Mouse (Mus musculus) embryonic stem cell, embryonic (primary cell): ENCODE data around the gene Scaf11.

Experiments used
- CTCF ChIA-PET, 4 experiments: fragments of 300-600 bp in 2 of 4; fragments of 350-600 bp in 2 of 4; sonication (Branson Sonifier 250); formaldehyde crosslinking; loops; one replicate each; lab custom pipeline; 2022; ENCODE audit warnings: inconsistent platforms in 2 of 4; lab: Charles Lee
- POLR2A ChIA-PET, 4 experiments: fragments of 300-600 bp in 2 of 4; fragments of 350-600 bp in 2 of 4; sonication (Branson Sonifier 250); formaldehyde crosslinking; loops; one replicate each; lab custom pipeline; 2022; ENCODE audit warnings: antibody characterized with exemption in 4 of 4, inconsistent platforms in 1 of 4; lab: Charles Lee

Gene Scaf11

GRCm38 (mm10) chr15:96475571-96475972 is 14.9 kb upstream of the Scaf11 start:
- POLR2A ChIA-PET, result interaction anchor here in 2 of 4 experiments (0.6 to 3.8 kb wide), 4 partner anchors 14 to 1897 kb away, joined by 3 to 9 read pairs (median 4); partner anchors contain the start of gene Scaf11 (in 1 of the 2)
- CTCF ChIA-PET, result interaction anchor here in 2 of 4 experiments (1.4 kb wide), 3 partner anchors 14 to 461 kb away, joined by 3 to 4 read pairs (median 4); no protein-coding TSS in a partner anchor

GRCm38 (mm10) chr15:96474325-96474955 is 13.8 kb upstream of the Scaf11 start:
- POLR2A ChIA-PET, result interaction anchor here in 1 of 4 experiments (1.1 to 3.8 kb wide), 2 partner anchors 13 to 18 kb away, joined by 4 to 9 read pairs; partner anchors contain the start of gene Scaf11
- CTCF ChIA-PET, result interaction anchor here (0.6 to 1.4 kb wide), 9 partner anchors 13 to 462 kb away, joined by 3 to 6 read pairs (median 4); no protein-coding TSS in a partner anchor

GRCm38 (mm10) chr15:96473920-96474319 is 13.3 kb upstream of the Scaf11 start:
- ChIA-PET CTCF (interaction anchor here in 2 of 4 experiments (0.6 to 1.4 kb wide), 5 partner anchors 13 to 33 kb away, joined by 3 to 6 read pairs (median 5); no protein-coding TSS in a partner anchor), POLR2A (interaction anchor here in 2 of 4 experiments (1.1 to 3.8 kb wide), 2 partner anchors 13 to 18 kb away, joined by 3 to 9 read pairs; partner anchors contain the start of gene Scaf11 (in 1 of the 2))

- ChIA-PET POLR2A (no interaction called here), CTCF (interaction anchor here in 1 of 4 experiments (0.6 kb wide), 1 partner anchor 12 kb away, joined by 4 read pairs; no protein-coding TSS in a partner anchor)
These were observed 7.7 kb upstream of the Scaf11 start for GRCm38 (mm10) chr15:96468316-96468715.

GRCm38 (mm10) chr15:96467844-96468243 is 7.2 kb upstream of the Scaf11 start:
- POLR2A ChIA-PET, result interaction anchor here in 1 of 4 experiments (0.5 kb wide), 1 partner anchor 25 kb away, joined by 3 read pairs; no protein-coding TSS in a partner anchor

GRCm38 (mm10) chr15:96466362-96466903 is 5.8 kb upstream of the Scaf11 start:
- ChIA-PET POLR2A (interaction anchor here in 1 of 4 experiments (1.3 kb wide), 1 partner anchor 40 kb away, joined by 4 read pairs; no protein-coding TSS in a partner anchor), CTCF (interaction anchor here in 1 of 4 experiments (0.7 to 1.3 kb wide), 2 partner anchors 23 to 470 kb away, joined by 3 to 4 read pairs; no protein-coding TSS in a partner anchor)

More at GRCm38 (mm10) chr15:96467844-96468243, 7.2 kb upstream of the Scaf11 start:
- CTCF ChIA-PET, result no interaction called here

- POLR2A ChIA-PET, result no interaction called here
- CTCF ChIA-PET, result interaction anchor here in 1 of 4 experiments (0.6 kb wide), 1 partner anchor 219 kb away, joined by 8 read pairs; no protein-coding TSS in a partner anchor
These were observed 4.4 kb upstream of the Scaf11 start for GRCm38 (mm10) chr15:96465076-96465475.

- POLR2A ChIA-PET, result interaction anchor here in 1 of 4 experiments (0.8 to 1.3 kb wide), 3 partner anchors 17 to 259 kb away, joined by 3 to 4 read pairs (median 4); no protein-coding TSS in a partner anchor
- CTCF ChIA-PET, result interaction anchor here in 1 of 4 experiments (0.6 kb wide), 1 partner anchor 317 kb away, joined by 18 read pairs; no protein-coding TSS in a partner anchor
These were observed 3.2 kb upstream of the Scaf11 start for GRCm38 (mm10) chr15:96463821-96464220.

- ChIA-PET POLR2A (interaction anchor here in 1 of 4 experiments (0.6 kb wide), 1 partner anchor 41 kb away, joined by 3 read pairs; no protein-coding TSS in a partner anchor), CTCF (no interaction called here)
These were observed 2.0 kb upstream of the Scaf11 start for GRCm38 (mm10) chr15:96462611-96463010.

GRCm38 (mm10) chr15:96461541-96462512 is 1.2 kb upstream of the Scaf11 start:
- POLR2A ChIA-PET, result interaction anchor here in 3 of 4 experiments (0.6 to 2.2 kb wide), 41 partner anchors 9 to 578 kb away, joined by 3 to 23 read pairs (median 4); no protein-coding TSS in a partner anchor

GRCm38 (mm10) chr15:96460451-96460729 is 253 bp downstream of the Scaf11 start:
- CTCF ChIA-PET, result interaction anchor here in 3 of 4 experiments (0.6 to 1.7 kb wide), 15 partner anchors 9 to 656 kb away, joined by 3 to 10 read pairs (median 5); no protein-coding TSS in a partner anchor
- POLR2A ChIA-PET, result interaction anchor here in 3 of 4 experiments (0.6 to 2.2 kb wide), 39 partner anchors 8 to 580 kb away, joined by 3 to 23 read pairs (median 4); no protein-coding TSS in a partner anchor

More at GRCm38 (mm10) chr15:96461541-96462512, 1.2 kb upstream of the Scaf11 start:
- CTCF ChIA-PET, result interaction anchor here (0.5 to 1.7 kb wide), 27 partner anchors 10 to 736 kb away, joined by 3 to 12 read pairs (median 3); no protein-coding TSS in a partner anchor

- POLR2A ChIA-PET, result interaction anchor here in 3 of 4 experiments (0.6 to 2.2 kb wide), 19 partner anchors 8 to 580 kb away, joined by 3 to 23 read pairs (median 4); no protein-coding TSS in a partner anchor
- CTCF ChIA-PET, result interaction anchor here in 3 of 4 experiments (0.6 to 1.3 kb wide), 9 partner anchors 33 to 655 kb away, joined by 3 to 9 read pairs (median 6); no protein-coding TSS in a partner anchor
These were observed 747 bp downstream of the Scaf11 start for GRCm38 (mm10) chr15:96459741-96460450.

GRCm38 (mm10) chr15:96458273-96458672 is 2.4 kb downstream of the Scaf11 start:
- POLR2A ChIA-PET, result interaction anchor here in 2 of 4 experiments (0.8 to 1.8 kb wide), 4 partner anchors 12 to 32 kb away, joined by 3 to 10 read pairs (median 4); no protein-coding TSS in a partner anchor
- CTCF ChIA-PET, result no interaction called here

- ChIA-PET CTCF (no interaction called here), POLR2A (interaction anchor here in 2 of 4 experiments (0.6 to 2.2 kb wide), 5 partner anchors 11 to 90 kb away, joined by 3 to 10 read pairs (median 4); no protein-coding TSS in a partner anchor)
These were observed 3.3 kb downstream of the Scaf11 start for GRCm38 (mm10) chr15:96457338-96457664.

GRCm38 (mm10) chr15:96456651-96457337 is 3.8 kb downstream of the Scaf11 start:
- POLR2A ChIA-PET, result interaction anchor here in 1 of 4 experiments (0.6 to 2.2 kb wide), 5 partner anchors 16 to 91 kb away, joined by 3 to 9 read pairs (median 3); no protein-coding TSS in a partner anchor

More at GRCm38 (mm10) chr15:96456651-96457337, 3.8 kb downstream of the Scaf11 start:
- CTCF ChIA-PET, result interaction anchor here in 1 of 4 experiments (0.6 kb wide), 1 partner anchor 318 kb away, joined by 3 read pairs; no protein-coding TSS in a partner anchor
